Mouse (Mus musculus): ENCODE measurements around the gene Brd2.
"Not testable (repeated sequence)": the region's sequence is repeated elsewhere in the genome, so short reads cannot be mapped to it uniquely, and the experiment has no call there.

Gene Brd2

GRCm38 (mm10) chr17:34122188-34122984 is at the start of gene Brd2:
TSS of gene Brd2 (minus strand) at chr17:34122634.
- DNase-seq (ENCODE audit: low spot score in 2 of 2) = peak; percentile 97 to 98

GRCm38 (mm10) chr17:34170877-34171498 is 48.6 kb upstream of the Brd2 start:
- peak; percentile 52 to 85 for DNase-seq (ENCODE audit: low spot score in 2 of 2)

DNA sequence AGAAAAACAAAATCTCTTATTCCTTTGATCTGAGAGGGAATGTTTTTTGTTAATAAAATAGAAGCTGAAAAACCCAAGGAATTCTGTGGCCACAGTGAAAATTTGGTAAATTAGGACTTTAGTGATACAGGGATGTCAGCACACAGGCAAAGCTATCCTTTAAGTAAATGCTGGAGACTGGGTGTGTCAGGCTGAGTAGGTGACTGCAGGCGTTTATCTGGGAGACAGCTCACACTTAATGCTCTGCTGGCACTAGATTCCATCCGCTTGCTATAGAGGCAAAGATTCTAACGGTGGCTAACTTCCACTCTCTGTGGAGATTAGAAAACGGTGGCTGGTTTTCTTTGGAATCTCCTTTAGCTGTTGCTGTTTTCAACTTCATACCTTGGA is 48.0 kb upstream of the Brd2 start:
- DNase-seq (ENCODE audit: low spot score in 2 of 2) = no peak

GRCm38 (mm10) chr17:34169279-34169678 is 46.8 kb upstream of the Brd2 start:
- no peak for DNase-seq (ENCODE audit: low spot score in 2 of 2)

DNA sequence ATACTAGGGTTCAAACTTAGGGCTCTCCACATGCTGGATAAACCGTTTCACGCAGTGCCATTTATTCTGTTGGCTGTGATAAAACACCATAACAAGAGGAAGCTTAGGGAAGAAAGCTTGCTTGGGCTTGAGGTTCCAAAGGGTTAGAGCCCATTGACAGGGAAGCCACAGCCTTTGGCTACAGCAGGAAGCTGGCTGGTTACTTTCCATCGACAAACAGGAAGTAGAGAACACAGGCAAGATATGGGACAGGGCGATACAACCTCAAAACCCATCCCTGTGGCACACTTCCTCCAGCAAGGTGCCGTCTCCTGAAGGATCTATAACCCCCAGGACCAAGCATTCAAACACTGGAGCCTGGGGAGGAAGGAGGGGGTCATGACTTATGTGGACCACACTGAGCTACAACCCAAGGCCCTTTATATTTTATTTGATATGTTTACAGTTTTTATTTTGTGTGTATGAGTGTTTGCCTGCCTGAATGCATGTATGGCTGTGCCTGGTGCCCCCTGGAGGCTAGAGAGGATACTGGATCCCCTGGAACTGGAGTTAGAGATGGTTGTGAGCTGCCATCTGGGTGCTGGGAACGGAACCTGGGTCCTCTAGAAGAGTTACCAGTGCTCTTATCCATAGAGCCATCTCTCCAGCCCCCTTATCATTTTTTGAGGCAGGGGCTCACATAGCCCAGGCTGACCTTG is 42.7 kb upstream of the Brd2 start:
- no peak for DNase-seq (ENCODE audit: low spot score in 2 of 2)

- DNase-seq (ENCODE audit: low spot score in 2 of 2) = no peak
These were observed 41.9 kb upstream of the Brd2 start for GRCm38 (mm10) chr17:34164202-34164895.

DNA sequence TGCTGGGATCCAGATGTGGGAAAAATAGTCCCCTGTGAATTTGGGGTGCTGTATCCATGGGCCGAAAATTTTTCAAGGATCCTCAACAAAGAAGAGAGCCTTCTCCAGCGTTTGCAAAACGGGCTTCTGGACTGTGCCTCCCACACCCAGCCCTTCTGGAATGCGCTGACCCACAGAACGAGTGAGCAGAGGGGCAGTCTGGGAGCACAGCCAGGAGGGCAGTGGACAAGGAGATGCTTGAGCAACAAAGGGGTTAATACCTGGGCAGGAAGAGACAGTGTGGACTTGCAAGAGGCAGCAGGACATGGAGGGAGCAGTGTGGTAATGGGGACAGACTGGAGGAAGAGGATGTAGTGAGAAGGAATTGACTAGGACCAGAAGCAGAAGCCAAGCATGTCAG is 33.1 kb upstream of the Brd2 start:
- no peak for DNase-seq (ENCODE audit: low spot score in 2 of 2)

DNA sequence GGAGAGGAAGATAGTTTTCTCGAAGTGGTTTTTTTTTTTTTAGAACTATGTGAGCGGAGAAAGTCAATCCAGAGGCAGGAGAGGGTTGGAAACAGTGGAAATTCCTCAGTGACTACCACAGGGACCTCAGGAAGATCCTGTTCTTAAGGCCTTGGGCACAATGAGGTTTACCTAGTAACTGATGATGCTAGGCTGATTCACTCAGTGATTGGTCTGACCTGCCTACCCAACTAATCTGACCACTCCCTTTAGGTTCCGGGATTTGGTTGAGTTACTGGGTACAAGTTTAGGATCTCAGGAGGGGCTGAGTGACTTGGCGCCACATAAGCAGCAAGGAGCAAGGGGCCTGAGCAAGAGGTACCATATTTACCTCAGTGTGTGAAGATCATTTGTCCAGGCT is 30.5 kb upstream of the Brd2 start, which contains the start of gene H2-DMb1:
Gene H2-DMb1, plus strand, starts transcription at position 150 of the 400 bp plus-strand sequence.
- no peak for DNase-seq (ENCODE audit: low spot score in 2 of 2)

DNA sequence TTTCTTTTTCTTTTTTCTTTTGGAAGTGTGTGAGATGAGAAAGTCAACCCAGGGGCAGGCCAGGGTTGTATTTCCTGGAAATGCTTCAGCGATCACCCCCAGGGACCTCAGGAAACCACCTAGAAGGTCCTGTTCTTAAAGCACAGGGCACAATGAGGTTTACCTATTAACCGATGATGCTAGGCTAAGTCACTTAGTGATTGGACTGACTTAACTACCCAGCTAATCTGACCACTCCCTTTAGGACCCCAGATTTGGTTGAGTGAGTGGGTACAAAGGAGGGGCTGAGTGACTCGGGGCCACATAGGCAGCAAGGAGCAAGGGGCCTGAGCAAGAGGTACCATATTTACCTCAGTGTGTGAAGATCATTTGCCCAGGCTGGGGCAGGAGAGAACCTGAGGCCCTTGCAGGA is 22.5 kb upstream of the Brd2 start:
- no peak for DNase-seq (ENCODE audit: low spot score in 2 of 2)

- not testable (repeated sequence) for DNase-seq (ENCODE audit: low spot score in 2 of 2)
These were observed 21.8 kb upstream of the Brd2 start for GRCm38 (mm10) chr17:34144221-34144620.

- no peak for DNase-seq (ENCODE audit: low spot score in 2 of 2)
These were observed 21.0 kb upstream of the Brd2 start for GRCm38 (mm10) chr17:34143461-34143860.

DNA sequence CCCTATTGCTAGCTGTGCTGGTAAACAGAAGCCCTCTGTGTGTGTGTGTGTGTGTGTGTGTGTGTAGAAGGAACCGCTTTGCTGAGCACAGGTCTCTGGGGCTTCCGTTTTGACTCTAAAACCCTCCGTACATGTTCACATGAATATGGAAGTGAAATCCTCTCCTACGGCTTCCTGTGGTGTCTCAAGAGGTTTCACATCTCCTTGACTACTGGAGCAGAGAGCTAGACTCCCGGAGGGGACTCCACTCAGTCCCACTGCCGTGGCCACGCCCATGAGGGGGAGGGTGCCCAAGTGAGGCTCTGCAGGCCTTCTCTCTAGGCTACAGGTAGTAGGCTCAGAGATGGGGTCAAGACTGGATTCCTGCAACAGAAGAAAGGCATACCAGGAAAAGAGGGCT is 20.6 kb upstream of the Brd2 start, which contains the start of gene H2-DMb2:
Gene H2-DMb2, plus strand, starts transcription at position 275 of the 400 bp plus-strand sequence.
- DNase-seq (ENCODE audit: low spot score in 2 of 2) = no peak

- DNase-seq (ENCODE audit: low spot score in 2 of 2) = no peak
These were observed 20.1 kb upstream of the Brd2 start for GRCm38 (mm10) chr17:34142456-34143010.

DNA sequence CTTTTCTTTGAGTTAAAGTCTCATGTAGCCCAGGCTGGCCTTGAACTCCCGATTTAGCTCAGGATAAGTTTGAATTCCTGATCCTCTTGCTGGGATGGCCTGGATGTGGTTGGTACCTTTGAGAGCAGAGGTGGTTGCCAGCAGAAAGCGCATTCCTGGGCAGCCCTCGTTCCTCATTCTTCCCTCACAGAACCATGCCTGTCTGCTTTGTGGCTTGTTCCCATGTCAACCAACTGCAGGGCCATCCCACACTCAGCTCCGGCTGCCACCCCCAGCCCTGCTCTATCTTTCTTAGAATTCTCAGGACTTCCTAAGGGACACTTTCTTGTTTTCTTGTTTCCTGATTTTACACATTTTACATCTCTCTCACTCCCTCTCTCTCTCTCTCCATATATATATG is 19.0 kb upstream of the Brd2 start:
- no peak for DNase-seq (ENCODE audit: low spot score in 2 of 2)

DNA sequence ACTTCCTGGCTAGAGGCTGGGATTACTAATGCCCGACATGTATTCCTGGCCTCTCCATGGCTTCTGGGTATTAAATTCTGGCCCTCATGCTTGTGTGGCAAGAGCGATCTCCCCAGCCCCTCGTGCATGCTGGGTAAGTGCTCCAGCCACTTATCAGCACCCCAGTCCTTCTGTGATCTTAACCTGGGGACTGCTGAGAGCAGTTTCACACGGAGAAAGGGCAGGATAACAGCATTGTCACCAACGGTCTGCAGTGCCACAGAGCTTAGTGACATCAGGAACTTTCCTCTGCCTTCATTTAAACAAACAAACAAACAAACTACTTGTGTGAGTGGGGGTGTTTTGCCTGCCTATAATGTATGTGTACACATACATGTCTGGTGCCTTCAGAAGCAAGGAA is 17.8 kb upstream of the Brd2 start:
- DNase-seq (ENCODE audit: low spot score in 2 of 2) = no peak

- DNase-seq (ENCODE audit: low spot score in 2 of 2) = no peak
These were observed 17.0 kb upstream of the Brd2 start for GRCm38 (mm10) chr17:34139416-34139815.

GRCm38 (mm10) chr17:34138655-34139054 is 16.2 kb upstream of the Brd2 start:
- no peak for DNase-seq (ENCODE audit: low spot score in 2 of 2)

- DNase-seq (ENCODE audit: low spot score in 2 of 2) = no peak
These were observed 15.2 kb upstream of the Brd2 start for GRCm38 (mm10) chr17:34137601-34138000.

DNA sequence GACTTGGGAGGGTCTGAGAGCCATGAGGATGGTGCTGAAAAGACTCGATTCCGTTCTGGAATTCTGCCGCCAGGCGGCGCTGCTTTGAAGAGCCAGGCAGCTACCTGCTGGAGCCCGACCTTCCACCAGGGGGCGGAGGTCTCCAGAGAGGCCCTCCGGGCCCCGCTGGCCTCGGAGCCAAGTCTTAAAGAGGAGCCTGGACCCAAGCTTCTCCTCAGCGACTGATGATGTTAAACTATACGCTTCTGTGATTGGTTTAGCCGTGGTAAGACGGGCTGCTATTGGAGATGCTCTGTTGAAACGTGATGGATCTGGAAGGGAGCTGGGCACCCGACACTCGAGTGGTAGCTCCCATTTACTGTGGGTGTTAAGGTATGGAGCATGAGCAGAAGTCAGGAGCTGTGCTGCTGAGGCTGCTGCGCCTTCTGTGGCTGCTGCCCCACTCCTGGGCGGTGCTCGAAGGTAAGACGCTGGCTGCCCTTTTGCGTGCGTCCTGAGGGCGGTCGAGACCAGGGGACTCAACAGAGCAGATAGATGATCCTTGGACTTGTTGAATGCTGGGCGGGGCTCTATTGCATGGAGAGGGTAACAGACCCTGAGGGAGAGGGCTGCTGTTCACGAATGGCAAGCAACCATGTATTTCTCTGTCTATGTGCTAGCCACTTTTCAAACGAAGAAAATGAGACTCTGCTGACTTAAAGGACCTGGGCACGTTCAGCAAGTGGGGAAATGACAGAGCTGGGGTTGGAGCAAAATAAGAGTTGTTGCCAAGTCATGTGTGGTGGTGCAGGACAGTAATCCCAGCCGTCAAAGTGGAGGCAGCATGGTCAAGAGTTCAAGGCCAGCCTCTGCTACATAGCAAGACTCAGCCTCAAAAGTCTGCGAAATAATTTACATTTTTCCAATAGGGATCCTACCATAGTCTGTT is 13.1 kb upstream of the Brd2 start:
- DNase-seq (ENCODE audit: low spot score in 2 of 2) = peak; percentile 97 to 99

GRCm38 (mm10) chr17:34134451-34134850 is 12.0 kb upstream of the Brd2 start:
- DNase-seq (ENCODE audit: low spot score in 2 of 2) = no peak

- no peak for DNase-seq (ENCODE audit: low spot score in 2 of 2)
These were observed 10.9 kb upstream of the Brd2 start for GRCm38 (mm10) chr17:34133289-34133688.
